Mouse (Mus musculus) bone marrow macrophage, adult 2 months (primary cell): Measurements from ENCODE around the gene Gadd45a.

Source experiments
- CTCF ChIP-seq: IDR thresholded peaks from 2 replicates; pipeline ENCODE4 v1.5.1; 2012; ENCODE audit warnings: low read depth, mild to moderate bottlenecking, low read length, moderate library complexity
- POLR2A ChIP-seq: IDR thresholded peaks from 2 replicates; pipeline ENCODE4 v1.6.1; 2012; ENCODE audit warnings: mild to moderate bottlenecking, low read depth, low read length, borderline replicate concordance

GRCm38 (mm10) chr6:66999800-67000199, 37.5 kb downstream of the Gadd45a start:
- TF ChIP-seq CTCF, result no peak
- no peak for TF ChIP-seq POLR2A
